Mouse (Mus musculus) midbrain, postnatal 0 days (tissue): ENCODE measurements around the gene Iqub. TPM values are rescaled to one million over a fixed set of nuclear protein-coding genes. Genes with fewer than 3 reads are reported as not detected.

Experiments
- ATAC-seq: fragments of 200-750 bp; cut with Nextera tagmentation; 2 replicates; pipeline ENCODE4 v1.8.0; 2017; ENCODE audit warnings: moderate number of reproducible peaks, mild to moderate bottlenecking, moderate TSS enrichment, moderate library complexity; ENCODE audit not compliant: low FRiP score
- DNase-seq: peaks from one replicate; pipeline ENCODE4 v3.0.0-alpha.2; 2015; ENCODE audit warnings: low spot score
- H3K27ac ChIP-seq: fragments of 300-500 bp; sonication (generic); 2 replicates; pipeline ENCODE4 v1.5.1; 2014; ENCODE audit warnings: low read depth, mild to moderate bottlenecking, low read length, mixed read lengths
- H3K27me3 ChIP-seq: fragments of 300-500 bp; sonication (generic); 2 replicates; pipeline ENCODE4 v1.6.1; 2014; ENCODE audit warnings: low read length, control low read depth, mixed read lengths; ENCODE audit not compliant: insufficient read depth
- H3K36me3 ChIP-seq: fragments of 300-500 bp; sonication (generic); 2 replicates; pipeline ENCODE4 v1.6.1; 2014; ENCODE audit warnings: low read length, control low read depth, mixed read lengths; ENCODE audit not compliant: insufficient read depth
- H3K4me1 ChIP-seq: fragments of 300-500 bp; sonication (generic); 2 replicates; pipeline ENCODE4 v1.6.1; 2014; ENCODE audit warnings: mild to moderate bottlenecking, control low read depth, antibody characterized with exemption, low read length, mixed read lengths; ENCODE audit not compliant: insufficient read depth
- H3K4me2 ChIP-seq: fragments of 300-500 bp; sonication (generic); 2 replicates; pipeline ENCODE4 v1.6.1; 2014; ENCODE audit warnings: low read depth, mild to moderate bottlenecking, low read length, mixed read lengths; ENCODE audit not compliant: poor library complexity, severe bottlenecking
- H3K4me3 ChIP-seq: fragments of 300-500 bp; sonication (generic); 2 replicates; pipeline ENCODE4 v1.5.1; 2014; ENCODE audit warnings: low read depth, mild to moderate bottlenecking, low read length, moderate library complexity
- H3K9ac ChIP-seq: fragments of 300-500 bp; sonication (generic); replicated peaks from 2 replicates; pipeline ENCODE4 v1.6.1; 2014; ENCODE audit warnings: mild to moderate bottlenecking, low read length, moderate library complexity, mixed read lengths; ENCODE audit not compliant: poor library complexity, severe bottlenecking
- H3K9me3 ChIP-seq: fragments of 300-500 bp; sonication (generic); 2 replicates; pipeline ENCODE4 v1.6.1; 2016; ENCODE audit warnings: low read length, control low read depth
- CTCF ChIP-seq: IDR thresholded peaks from 2 replicates; pipeline ENCODE4 v1.5.1; 2016; ENCODE audit warnings: antibody characterized with exemption, mild to moderate bottlenecking
- WGBS: fragments of 180-500 bp; shearing (Covaris S2); extraction: QIAGEN DNeasy Blood & Tissue Kit; methylation state at CpG from one replicate; pipeline ENCODE4 v1.1.7; 2014; 5-methylcytosine and 5-hydroxymethylcytosine counted together
- polyA plus RNA-seq: library from polyadenylated mRNA; unstranded; fragments of >200 nt; fragmentation: Nextera tagmentation; extraction: Ambion mirVana; gene quantifications from 2 replicates; pipeline ENCODE4 v1.2.1, GENCODE M21; 2015
- total RNA-seq: library from RNA; depleted of rRNA; stranded (reverse); fragments of >200 nt; gene quantifications from 2 replicates; pipeline ENCODE4 v1.2.3, GENCODE M21; 2014

Iqub gene
- total and polyA plus RNA-seq, 2 experiments from 2014 or later: 0.70 to 1.5 TPM

GRCm38 (mm10) chr6:24546716-24547420 lies 32.0 kb upstream of the Iqub start:
- no peak for DNase-seq
- H3K4me1 ChIP-seq: no peaks in the 10 kb centered on the region
- ATAC-seq: no peak
- no peaks in the 10 kb centered on the region for H3K36me3 ChIP-seq
- WGBS: 83% methylated on average over 1 of the region's 1 CpGs
- no peak for TF ChIP-seq CTCF
- no peaks in the 10 kb centered on the region for H3K27me3 ChIP-seq
- no peak overlapping the region for H3K9ac ChIP-seq
- no peaks in the 10 kb centered on the region for H3K9me3 ChIP-seq
- no peak overlapping the region for H3K4me3 ChIP-seq
- H3K27ac ChIP-seq: no peak overlapping the region
- no peak overlapping the region for H3K4me2 ChIP-seq

- peak; percentile 30 for DNase-seq
- TF ChIP-seq CTCF: no peak
- no peaks in the 10 kb centered on the region for H3K36me3 ChIP-seq
- no peak overlapping the region for H3K4me2 ChIP-seq
- no peak overlapping the region for H3K9ac ChIP-seq
- H3K4me3 ChIP-seq: no peak overlapping the region
- no peaks in the 10 kb centered on the region for H3K9me3 ChIP-seq
- no peaks in the 10 kb centered on the region for H3K27me3 ChIP-seq
- no peaks in the 10 kb centered on the region for H3K4me1 ChIP-seq
- no peak overlapping the region for H3K27ac ChIP-seq
- no peak for ATAC-seq
- WGBS: 69% methylated on average over 6 of the region's 6 CpGs
These were observed 28.3 kb upstream of the Iqub start for GRCm38 (mm10) chr6:24543119-24543591.

- no peaks in the 10 kb centered on the region for H3K4me1 ChIP-seq
- no peak overlapping the region for H3K4me3 ChIP-seq
- H3K27ac ChIP-seq: no peak overlapping the region
- no peak overlapping the region for H3K9ac ChIP-seq
- no peak overlapping the region for H3K4me2 ChIP-seq
- no peaks in the 10 kb centered on the region for H3K27me3 ChIP-seq
- no peaks in the 10 kb centered on the region for H3K36me3 ChIP-seq
- H3K9me3 ChIP-seq: no peaks in the 10 kb centered on the region
- no peak for TF ChIP-seq CTCF
- ATAC-seq: no peak
- no peak for DNase-seq
These were observed 27.5 kb upstream of the Iqub start for GRCm38 (mm10) chr6:24542393-24542792.

DNA sequence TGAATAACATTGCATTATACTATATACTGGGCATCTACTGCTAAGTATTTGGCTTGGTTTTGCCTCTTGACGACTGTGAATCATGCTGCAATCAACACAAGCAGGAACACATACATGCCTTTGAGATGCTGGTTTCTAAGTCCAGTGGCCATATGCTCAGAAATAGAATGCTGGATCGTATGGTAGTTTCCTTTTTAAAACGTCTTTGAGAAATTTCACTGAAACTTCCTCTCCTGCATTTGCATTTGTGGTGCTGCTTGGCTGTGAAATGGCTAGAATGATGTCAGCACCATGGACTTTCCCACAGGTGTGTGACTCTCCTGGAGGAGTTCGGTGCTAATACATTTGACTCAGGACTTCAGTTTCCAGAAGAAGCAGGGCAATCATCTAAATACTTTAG lies 25.2 kb upstream of the Iqub start:
- H3K4me3 ChIP-seq: no peak overlapping the region
- H3K9me3 ChIP-seq: no peaks in the 10 kb centered on the region
- H3K27me3 ChIP-seq: no peaks in the 10 kb centered on the region
- H3K27ac ChIP-seq: no peak overlapping the region
- DNase-seq (no peak), ATAC-seq (no peak)
- H3K9ac ChIP-seq: no peak overlapping the region
- H3K36me3 ChIP-seq: no peaks in the 10 kb centered on the region
- WGBS: 77% methylated on average over 4 of the region's 4 CpGs
- H3K4me1 ChIP-seq: no peaks in the 10 kb centered on the region
- H3K4me2 ChIP-seq: no peak overlapping the region
- no peak for TF ChIP-seq CTCF

DNA sequence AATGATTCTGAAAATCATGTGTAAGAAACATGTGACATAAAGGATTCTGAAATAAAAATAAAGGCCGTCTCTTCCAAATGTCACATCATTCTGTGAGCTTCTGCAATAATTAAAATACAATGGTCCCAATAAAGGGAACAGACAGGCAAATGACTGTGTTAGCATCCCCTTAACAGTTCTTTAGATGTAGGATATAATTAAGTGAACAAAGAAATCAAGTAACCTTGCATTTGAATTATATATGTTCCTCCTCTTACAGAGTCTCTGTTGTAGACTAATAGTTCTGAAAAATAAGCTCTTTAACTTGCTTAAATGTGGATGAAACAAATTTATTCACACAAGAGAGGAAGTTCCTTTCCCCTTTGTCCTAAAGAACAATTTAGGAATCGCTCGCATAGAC lies 23.6 kb upstream of the Iqub start:
- no peaks in the 10 kb centered on the region for H3K27me3 ChIP-seq
- WGBS: 83% methylated on average over 3 of the region's 3 CpGs
- H3K9ac ChIP-seq: no peak overlapping the region
- TF ChIP-seq CTCF: no peak
- H3K4me3 ChIP-seq: no peak overlapping the region
- H3K9me3 ChIP-seq: no peaks in the 10 kb centered on the region
- no peak overlapping the region for H3K4me2 ChIP-seq
- no peak for ATAC-seq
- no peaks in the 10 kb centered on the region for H3K36me3 ChIP-seq
- H3K27ac ChIP-seq: no peak overlapping the region
- no peaks in the 10 kb centered on the region for H3K4me1 ChIP-seq
- DNase-seq: no peak

- Histone ChIP-seq H3K27me3 (no peaks in the 10 kb centered on the region), H3K27ac (no peak overlapping the region), H3K4me1 (peaks cover 5% of the 10 kb centered on the region; the same call in 1 of the 2 replicates), H3K9ac (no peak overlapping the region), H3K36me3 (no peaks in the 10 kb centered on the region), H3K4me3 (no peak overlapping the region), H3K4me2 (no peak overlapping the region), H3K9me3 (no peaks in the 10 kb centered on the region)
- ATAC-seq: no peak
- 83% methylated on average over 3 of the region's 3 CpGs for WGBS
- DNase-seq: no peak
- no peak for TF ChIP-seq CTCF
These were observed 17.9 kb upstream of the Iqub start for GRCm38 (mm10) chr6:24532804-24533203.
